8 mouse cellular contexts compared by ENCODE assay signal in genomic region chr7:12880911-12881660, GRCm38 (mm10). TPM values are rescaled to one million over a fixed set of nuclear protein-coding genes. Genes with fewer than 3 reads are reported as not detected.
DNase-seq lines count a peak whose midpoint lies in the region; ATAC-seq lines count a peak whose summit lies in the region.

Gene Zfp128, plus strand, starts transcription at chr7:12881177.

- H3K4me1 ChIP-seq in heart, embryonic 14.5 days (ENCODE audit: control insufficient read depth in 2 of 2, insufficient read depth in 2 of 2, low read length in 2 of 2), result peaks cover 2 to 6% of the 10 kb centered on the region in 2 experiments; a peak in 3 of 4 replicates
- H3K4me1 ChIP-seq in liver, embryonic 13.5 days (replicated peaks), result peaks cover 20% of the 10 kb centered on the region
- H3K4me1 ChIP-seq in stomach, embryonic 16.5 days (ENCODE audit: control insufficient read depth, insufficient read depth, low read length), result 0 out of 2 replicates have a peak, but pooled peaks cover 6% of the 10 kb centered on the region

- peak; percentile 100 for ATAC-seq in CD4-positive, CD25-positive, alpha-beta regulatory T cell, adult 4 months
- ATAC-seq in heart, embryonic 14.5 days (ENCODE audit: insufficient number of reproducible peaks, insufficient read depth, low FRiP score, low read depth), result peak; percentile 98
- peak; percentile 100 for ATAC-seq in liver, embryonic 13.5 days (ENCODE audit: low read depth)
- peak; percentile 100 for ATAC-seq in stomach, embryonic 16.5 days (ENCODE audit: insufficient read depth, low FRiP score)

- peak; percentile 77 for DNase-seq in c-Kit-negative CD71-positive TER-119-positive erythroid progenitor cells, embryonic 14.5 days (ENCODE audit: low read depth, low spot score)
- peak; percentile 88 for DNase-seq in fibroblast of lung, adult 2 months (ENCODE audit: low read depth)
- DNase-seq in kidney, postnatal 14 days, result peak; percentile 96
- peak; percentile 88 for DNase-seq in liver, embryonic 13.5 days
- peak; percentile 91 for DNase-seq in neural tube, embryonic 10.5 days (ENCODE audit: extremely low spot score, low spot score)

- H3K9me3 ChIP-seq in heart, embryonic 14.5 days (ENCODE audit: control insufficient read depth, low read length), result no peaks in the 10 kb centered on the region
- no peaks in the 10 kb centered on the region for H3K9me3 ChIP-seq in liver, embryonic 13.5 days (replicated peaks)
- no peaks in the 10 kb centered on the region for H3K9me3 ChIP-seq in stomach, embryonic 16.5 days (replicated peaks; ENCODE audit: control insufficient read depth, low read length)

- peak within 1 kb of the TSS; percentile 86 for H3K9ac ChIP-seq in heart, embryonic 14.5 days (ENCODE audit: low read length)
- peak within 1 kb of the TSS; percentile 79 for H3K9ac ChIP-seq in liver, embryonic 13.5 days
- peak within 1 kb of the TSS; percentile 84 for H3K9ac ChIP-seq in stomach, embryonic 16.5 days (ENCODE audit: low read length)

- H3K36me3 ChIP-seq in heart, embryonic 14.5 days (ENCODE audit: control insufficient read depth, insufficient read depth, low read length), result peaks cover 23% of the 10 kb centered on the region
- H3K36me3 ChIP-seq in liver, embryonic 13.5 days, result peaks cover 8% of the 10 kb centered on the region; the same call in 1 of the 2 replicates
- H3K36me3 ChIP-seq in stomach, embryonic 16.5 days (ENCODE audit: control insufficient read depth, insufficient read depth, low read length), result peaks cover 9% of the 10 kb centered on the region

- H3K27ac ChIP-seq in heart, embryonic 14.5 days (replicated peaks in 1 of 2; ENCODE audit: control insufficient read depth in 1 of 2, insufficient read depth in 1 of 2, low read depth in 2 of 2, low read length in 2 of 2), result peak within 1 kb of the TSS in 1 of 2 experiments; percentile 25; a peak in 2 of 4 replicates
- H3K27ac ChIP-seq in liver, embryonic 13.5 days, result peak within 1 kb of the TSS; percentile 43
- H3K27ac ChIP-seq in stomach, embryonic 16.5 days (ENCODE audit: low read length), result no peak within 1 kb of the TSS

- H3K27me3 ChIP-seq in heart, embryonic 14.5 days (ENCODE audit: control insufficient read depth, insufficient read depth, low read length), result no peaks in the 10 kb centered on the region
- H3K27me3 ChIP-seq in liver, embryonic 13.5 days, result no peaks in the 10 kb centered on the region
- no peaks in the 10 kb centered on the region for H3K27me3 ChIP-seq in stomach, embryonic 16.5 days (ENCODE audit: control insufficient read depth, insufficient read depth, low read length)

- H3K4me2 ChIP-seq in heart, embryonic 14.5 days (ENCODE audit: low read length), result peak within 1 kb of the TSS; percentile 90
- H3K4me2 ChIP-seq in liver, embryonic 13.5 days, result peak within 1 kb of the TSS; percentile 88
- peak within 1 kb of the TSS; percentile 72 for H3K4me2 ChIP-seq in stomach, embryonic 16.5 days (ENCODE audit: low read depth, low read length)

- peak within 1 kb of the TSS; percentile 75 to 84 for H3K4me3 ChIP-seq in heart, embryonic 14.5 days (ENCODE audit: control insufficient read depth in 1 of 2, insufficient read depth in 1 of 2, low read depth in 1 of 2, low read length in 2 of 2)
- peak within 1 kb of the TSS; percentile 75 for H3K4me3 ChIP-seq in liver, embryonic 13.5 days (replicated peaks)
- H3K4me3 ChIP-seq in stomach, embryonic 16.5 days (replicated peaks; ENCODE audit: low read length), result peak within 1 kb of the TSS; percentile 75

- 1% methylated on average over 35 of the region's 35 CpGs for WGBS in heart, embryonic 14.5 days
- 1% methylated on average over 35 of the region's 35 CpGs for whole genome bisulfite sequencing in liver, embryonic 13.5 days (ENCODE audit: insufficient replicate concordance)
- WGBS in stomach, embryonic 16.5 days, result under 1% methylated on average over 35 of the region's 35 CpGs

RNA-seq across cellular contexts. Expression of gene Zfp128, which starts in this region (rescaled TPM):
- polyA plus RNA-seq in CD4-positive, CD25-positive, alpha-beta regulatory T cell, adult 4 months (2017; shearing (Covaris generic)), result 1 to 10 TPM; 1.0 to 1.7 TPM
- 3.5 and 3.8 TPM in 2 replicates for polyA plus RNA-seq in heart, embryonic 14.5 days (2014; fragmentation: Nextera tagmentation; extraction: Ambion mirVana)
- polyA plus RNA-seq in liver, embryonic 13.5 days (2015; fragmentation: Nextera tagmentation; extraction: Ambion mirVana), result 0.66 TPM in 2 replicates
- polyA plus RNA-seq in stomach, embryonic 16.5 days (2015; fragmentation: Nextera tagmentation; extraction: Ambion mirVana), result 3.3 and 3.7 TPM in 2 replicates

Comparison
In these comparisons a context has a peak if more than half of its experiments do, and no peak if none do; other contexts are left out.
1. Peak in DNase-seq, ATAC-seq, H3K4me3 ChIP-seq, H3K27ac ChIP-seq, H3K9ac ChIP-seq and H3K4me2 ChIP-seq in liver, embryonic 13.5 days; RNA of the gene not detected or under 1 TPM.